Mouse (Mus musculus) neural tube, embryonic 11.5 days (tissue): Measurements from ENCODE around the gene Cnpy4. TPM values are rescaled to one million over a fixed set of nuclear protein-coding genes. Genes with fewer than 3 reads are reported as not detected.
"Not testable (repeated sequence)": the region's sequence is repeated elsewhere in the genome, so short reads cannot be mapped to it uniquely, and the experiment has no call there.

ENCODE experiments used
- ATAC-seq: fragments of 200-750 bp; cut with Nextera tagmentation; 2 replicates; pipeline ENCODE4 v1.8.0; 2017; ENCODE audit warnings: moderate number of reproducible peaks, mild to moderate bottlenecking, moderate TSS enrichment, moderate library complexity; ENCODE audit not compliant: insufficient read depth, low FRiP score, low TSS enrichment
- DNase-seq: peaks from one replicate; pipeline ENCODE4 v3.0.0-alpha.2; 2015; ENCODE audit warnings: low spot score
- H3K27ac ChIP-seq: fragments of 300-500 bp; sonication (generic); 2 replicates; pipeline ENCODE4 v1.5.1; 2014; ENCODE audit warnings: low read depth, mild to moderate bottlenecking, low read length
- H3K27me3 ChIP-seq: fragments of 300-500 bp; sonication (generic); 2 replicates; pipeline ENCODE4 v1.6.1; 2014; ENCODE audit warnings: mild to moderate bottlenecking, low read length, mixed read lengths; ENCODE audit not compliant: control insufficient read depth, insufficient read depth
- H3K36me3 ChIP-seq: fragments of 300-500 bp; sonication (generic); 2 replicates; pipeline ENCODE4 v1.6.1; 2014; ENCODE audit warnings: mild to moderate bottlenecking, low read length, moderate library complexity, mixed read lengths; ENCODE audit not compliant: control insufficient read depth, insufficient read depth
- H3K4me1 ChIP-seq: fragments of 300-500 bp; sonication (generic); 2 replicates; pipeline ENCODE4 v1.6.1; 2014; ENCODE audit warnings: low read length, mixed read lengths; ENCODE audit not compliant: control insufficient read depth, insufficient read depth
- H3K4me2 ChIP-seq: fragments of 300-500 bp; sonication (generic); 2 replicates; pipeline ENCODE4 v1.6.1; 2014; ENCODE audit warnings: low read depth, mild to moderate bottlenecking, moderate library complexity
- H3K4me3 ChIP-seq: fragments of 300-500 bp; sonication (generic); 2 replicates; pipeline ENCODE4 v1.5.1; 2014; ENCODE audit warnings: low read depth, low read length
- H3K9ac ChIP-seq: fragments of 300-500 bp; sonication (generic); 2 replicates; pipeline ENCODE4 v1.6.1; 2014; ENCODE audit warnings: mild to moderate bottlenecking, low read length
- H3K9me3 ChIP-seq: fragments of 300-500 bp; sonication (generic); 2 replicates; pipeline ENCODE4 v1.6.1; 2016; ENCODE audit warnings: low read length; ENCODE audit not compliant: control insufficient read depth
- WGBS: fragments of 180-500 bp; shearing (Covaris S2); extraction: QIAGEN DNeasy Blood & Tissue Kit; methylation state at CpG from one replicate; pipeline ENCODE4 v1.1.7; 2014; 5-methylcytosine and 5-hydroxymethylcytosine counted together
- polyA plus RNA-seq: library from polyadenylated mRNA; unstranded; fragments of >200 nt; fragmentation: Nextera tagmentation; extraction: Ambion mirVana; gene quantifications from 2 replicates; pipeline ENCODE4 v1.2.1, GENCODE M21; 2014

Gene Cnpy4
- polyA plus RNA-seq, 1 experiment from 2014 or later = 53.8 TPM

DNA sequence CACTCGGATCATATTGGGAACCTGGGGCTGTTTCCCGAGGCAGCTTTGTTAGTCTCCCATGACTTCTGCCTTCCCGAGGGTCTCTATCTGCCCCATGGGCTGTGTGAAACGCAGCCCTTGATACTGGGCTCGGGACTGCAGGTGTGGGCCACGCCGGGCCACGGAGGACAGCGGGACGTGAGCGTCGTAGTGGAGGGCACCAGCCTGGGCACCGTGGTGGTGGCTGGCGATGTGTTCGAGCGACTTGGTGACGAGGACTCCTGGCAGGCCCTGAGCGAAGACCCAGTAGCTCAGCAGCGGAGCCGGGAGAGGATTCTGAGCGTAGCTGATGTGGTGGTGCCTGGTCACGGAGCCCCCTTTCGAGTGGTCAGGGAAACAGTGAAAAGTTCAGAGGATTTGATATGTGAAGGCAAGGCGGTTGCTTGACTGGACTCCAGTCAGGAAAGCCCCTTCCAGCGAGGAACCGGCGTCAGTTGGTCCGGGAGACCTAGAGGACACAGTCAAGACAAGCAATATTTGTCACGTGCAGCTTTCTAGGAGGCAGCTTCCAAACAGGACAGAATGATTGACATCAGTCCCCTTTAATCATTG lies 7.6 kb downstream of the Cnpy4 start:
- 4% methylated on average over 29 of the region's 29 CpGs for WGBS
- peak; percentile 48 for DNase-seq
- H3K4me2 ChIP-seq = peak overlapping the region; percentile 99
- H3K9ac ChIP-seq = peak overlapping the region; percentile 86
- peak; percentile 79 for ATAC-seq
- peak overlapping the region; percentile 67 for H3K4me3 ChIP-seq
- no peaks in the 10 kb centered on the region for H3K9me3 ChIP-seq
- H3K4me1 ChIP-seq = peaks cover 4% of the 10 kb centered on the region; the same call in 1 of the 2 replicates
- peak overlapping the region; percentile 76 for H3K27ac ChIP-seq
- H3K27me3 ChIP-seq = no peaks in the 10 kb centered on the region
- H3K36me3 ChIP-seq = no peaks in the 10 kb centered on the region; the same call in none of the 2 replicates

DNA sequence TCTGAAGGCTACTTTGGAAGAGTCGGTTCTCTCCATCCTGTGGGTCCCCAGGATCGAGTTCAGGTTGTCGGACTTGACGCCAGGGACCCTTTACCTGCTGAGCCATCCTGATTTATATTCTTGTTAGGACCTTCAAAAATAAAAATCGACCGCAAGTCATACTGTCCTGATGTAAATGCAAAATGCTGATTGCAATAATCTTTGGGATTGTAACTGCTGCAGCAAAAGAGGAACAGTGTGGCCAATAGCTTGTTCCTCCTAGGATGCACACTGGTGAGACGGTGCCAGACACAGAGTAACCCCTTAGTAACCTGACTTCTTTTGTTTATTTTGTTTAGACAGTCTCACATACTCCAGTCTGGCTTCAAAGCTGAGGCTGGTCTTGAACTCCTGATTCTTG lies 8.2 kb downstream of the Cnpy4 start:
- H3K27me3 ChIP-seq = no peaks in the 10 kb centered on the region
- no peaks in the 10 kb centered on the region for H3K9me3 ChIP-seq
- 0 out of 2 replicates have a peak, but pooled peaks have one; percentile 4 for ATAC-seq
- H3K27ac ChIP-seq = no peak overlapping the region
- peak overlapping the region; percentile 99; the same call in 1 of the 2 replicates for H3K4me2 ChIP-seq
- no peaks in the 10 kb centered on the region; the same call in 1 of the 2 replicates for H3K36me3 ChIP-seq
- no peak overlapping the region; the same call in 1 of the 2 replicates for H3K4me3 ChIP-seq
- 86% methylated on average over 7 of the region's 7 CpGs for WGBS
- H3K4me1 ChIP-seq = peaks cover 4% of the 10 kb centered on the region; the same call in 1 of the 2 replicates
- DNase-seq = no peak
- no peak overlapping the region for H3K9ac ChIP-seq

DNA sequence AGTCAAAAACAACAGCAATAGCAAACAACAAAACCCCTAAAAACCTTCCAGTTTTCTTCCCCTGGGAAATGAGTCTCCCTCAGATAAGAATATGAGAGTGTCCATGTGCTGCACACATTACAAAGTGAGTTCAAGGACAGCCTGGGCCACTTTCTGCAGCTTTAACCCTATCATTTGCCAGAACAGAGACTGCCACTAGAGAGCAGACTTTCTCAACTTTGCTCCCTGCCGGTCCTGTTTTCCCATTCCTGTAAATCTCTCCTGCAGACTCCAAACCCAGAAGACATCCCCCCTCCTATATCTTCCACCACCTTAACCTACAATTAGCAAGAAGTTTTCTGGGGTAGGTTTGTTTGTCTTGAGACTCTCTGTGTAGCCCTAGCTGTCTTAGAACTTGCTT lies 12.3 kb downstream of the Cnpy4 start:
- WGBS = 32% methylated on average over 1 of the region's 1 CpGs
- Histone ChIP-seq H3K9ac (no peak overlapping the region), H3K36me3 (no peaks in the 10 kb centered on the region), H3K4me2 (no peak overlapping the region), H3K27me3 (no peaks in the 10 kb centered on the region), H3K9me3 (no peaks in the 10 kb centered on the region), H3K27ac (no peak overlapping the region), H3K4me3 (no peak overlapping the region), H3K4me1 (0 out of 2 replicates have a peak, but pooled peaks cover 4% of the 10 kb centered on the region)
- ATAC-seq = no peak
- DNase-seq = no peak

- Histone ChIP-seq H3K4me3 (no peak overlapping the region), H3K27ac (no peak overlapping the region), H3K4me2 (no peak overlapping the region), H3K9ac (no peak overlapping the region), H3K4me1 (no peaks in the 10 kb centered on the region), H3K9me3 (no peaks in the 10 kb centered on the region), H3K27me3 (no peaks in the 10 kb centered on the region), H3K36me3 (no peaks in the 10 kb centered on the region)
- no peak for DNase-seq
- 81% methylated on average over 3 of the region's 3 CpGs for WGBS
- ATAC-seq = no peak
These were observed 14.8 kb downstream of the Cnpy4 start for GRCm38 (mm10) chr5:138202086-138202485.

GRCm38 (mm10) chr5:138207253-138207652 lies 20.0 kb downstream of the Cnpy4 start:
- Histone ChIP-seq H3K4me3 (no peak overlapping the region), H3K27ac (no peak overlapping the region), H3K27me3 (no peaks in the 10 kb centered on the region), H3K9me3 (no peaks in the 10 kb centered on the region), H3K4me2 (no peak overlapping the region), H3K36me3 (no peaks in the 10 kb centered on the region), H3K9ac (no peak overlapping the region), H3K4me1 (no peaks in the 10 kb centered on the region)
- WGBS = 76% methylated on average over 1 of the region's 1 CpGs
- ATAC-seq (no peak), DNase-seq (no peak)

DNA sequence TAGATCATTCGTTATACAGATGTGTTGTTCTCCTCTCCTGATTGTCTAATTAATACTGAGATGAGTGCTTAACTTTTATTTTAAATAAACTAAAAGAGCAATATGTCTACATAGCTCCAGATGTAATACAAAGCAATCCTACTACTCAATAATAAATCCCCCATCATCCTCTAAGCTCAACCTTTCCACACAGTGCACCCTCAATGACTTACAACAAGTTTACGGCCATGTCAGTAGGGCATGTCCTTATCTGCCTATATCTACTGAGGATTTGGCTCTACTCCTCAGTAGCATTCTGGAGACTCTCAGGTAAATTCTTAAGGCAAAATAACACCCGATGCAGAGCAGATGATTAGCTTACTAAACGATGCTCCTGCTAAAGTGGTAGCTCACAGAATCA lies 20.6 kb downstream of the Cnpy4 start:
- Histone ChIP-seq H3K27ac (no peak overlapping the region), H3K9me3 (no peaks in the 10 kb centered on the region), H3K36me3 (no peaks in the 10 kb centered on the region), H3K4me2 (no peak overlapping the region), H3K4me1 (no peaks in the 10 kb centered on the region), H3K27me3 (no peaks in the 10 kb centered on the region), H3K9ac (no peak overlapping the region), H3K4me3 (no peak overlapping the region)
- ATAC-seq (no peak), DNase-seq (no peak)
- WGBS = 85% methylated on average over 4 of the region's 4 CpGs

DNA sequence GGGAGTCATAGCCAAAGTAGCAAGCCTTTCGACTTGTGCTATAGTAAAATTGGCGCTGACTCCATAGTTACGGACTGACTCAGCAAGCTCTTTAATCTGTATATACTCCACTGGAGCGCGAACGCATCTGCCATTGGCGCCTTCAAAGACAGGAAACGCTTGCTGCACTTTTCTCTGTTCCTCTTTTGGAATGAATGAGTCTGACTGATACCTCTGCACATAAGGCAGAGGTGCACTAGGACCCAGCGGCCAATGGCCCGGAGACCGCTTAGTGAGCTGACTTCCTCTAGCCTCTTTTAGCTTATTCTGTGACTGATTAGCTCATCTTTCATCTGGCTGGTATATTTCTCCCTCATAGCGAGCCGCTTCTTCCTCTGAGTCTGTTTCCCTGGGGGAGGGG lies 29.3 kb downstream of the Cnpy4 start:
- not testable (repeated sequence) for H3K36me3 ChIP-seq, H3K27me3 ChIP-seq, H3K4me2 ChIP-seq, H3K4me1 ChIP-seq, H3K4me3 ChIP-seq, DNase-seq, H3K27ac ChIP-seq, ATAC-seq, H3K9me3 ChIP-seq, H3K9ac ChIP-seq
- 94% methylated on average over 13 of the region's 13 CpGs for WGBS

DNA sequence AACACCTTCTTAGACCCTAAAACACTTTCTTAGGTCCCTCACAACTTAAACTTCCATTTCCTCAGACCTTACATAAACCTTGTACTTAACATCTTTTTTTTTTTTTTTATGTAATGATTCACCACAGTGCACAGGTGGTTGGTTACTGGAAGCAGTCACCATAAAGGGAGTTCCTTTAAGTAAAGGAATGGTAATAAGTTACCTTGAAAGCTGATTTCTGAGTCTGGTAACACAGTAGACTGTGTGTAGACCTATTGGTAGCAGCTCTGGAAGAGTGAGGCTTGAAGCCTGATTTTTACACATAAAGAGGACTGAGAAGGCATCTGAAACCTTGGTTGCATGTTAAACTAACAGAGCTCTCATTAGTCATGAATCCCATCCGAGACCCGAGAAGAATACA lies 32.6 kb downstream of the Cnpy4 start:
- Histone ChIP-seq H3K27ac (no peak overlapping the region), H3K9me3 (peaks cover 3% of the 10 kb centered on the region; the same call in 1 of the 2 replicates), H3K4me1 (no peaks in the 10 kb centered on the region), H3K36me3 (no peaks in the 10 kb centered on the region), H3K4me3 (no peak overlapping the region), H3K9ac (no peak overlapping the region), H3K4me2 (no peak overlapping the region), H3K27me3 (no peaks in the 10 kb centered on the region)
- ATAC-seq (no peak), DNase-seq (no peak)
- 79% methylated on average over 2 of the region's 2 CpGs for WGBS

DNA sequence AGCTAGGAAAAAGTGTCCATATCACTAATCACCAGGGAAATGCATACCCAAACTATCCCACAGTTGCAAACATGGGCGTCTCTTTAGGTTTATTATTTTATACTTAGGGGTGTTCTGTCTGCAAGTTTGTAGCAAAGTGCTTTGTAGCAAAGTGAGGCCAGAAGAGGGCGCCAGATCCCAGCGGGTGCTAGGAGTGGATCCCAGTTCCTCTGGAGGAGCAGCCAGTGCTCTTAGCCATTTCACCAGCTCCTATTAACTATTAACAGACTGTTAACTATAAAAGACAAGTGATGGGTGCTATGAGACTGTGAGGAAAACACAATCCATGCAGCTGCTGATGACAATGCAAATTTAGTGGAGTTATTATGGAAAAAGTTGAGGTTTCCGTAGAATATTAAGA lies 34.8 kb downstream of the Cnpy4 start:
- H3K4me3 ChIP-seq = no peak overlapping the region
- H3K36me3 ChIP-seq = no peaks in the 10 kb centered on the region
- H3K27ac ChIP-seq = no peak overlapping the region
- H3K9ac ChIP-seq = no peak overlapping the region
- H3K27me3 ChIP-seq = no peaks in the 10 kb centered on the region
- no peaks in the 10 kb centered on the region for H3K9me3 ChIP-seq
- no peaks in the 10 kb centered on the region for H3K4me1 ChIP-seq
- WGBS = 24% methylated on average over 4 of the region's 4 CpGs
- DNase-seq (peak; percentile 76), ATAC-seq (no peak)
- H3K4me2 ChIP-seq = no peak overlapping the region
